In genomic region chr11:60729217-60729641, GRCm38 (mm10) we compare ENCODE assay signal across 8 mouse cellular contexts. TPM values are rescaled to one million over a fixed set of nuclear protein-coding genes. Genes with fewer than 3 reads are reported as not detected.
A peak's percentile ranks its signal among the peaks of the same experiment; 100 is the strongest.
DNase-seq lines count a peak whose midpoint lies in the region; ATAC-seq and TF ChIP-seq lines count a peak whose summit lies in the region.

No protein-coding gene starts in this region.

- H3K36me3 ChIP-seq in embryonic facial prominence, embryonic 13.5 days: peaks cover 45% of the 10 kb centered on the region
- H3K36me3 ChIP-seq in hindbrain, postnatal 0 days (ENCODE audit: insufficient read depth, low read length): peaks cover 23% of the 10 kb centered on the region

- H3K4me2 ChIP-seq in embryonic facial prominence, embryonic 13.5 days: peak overlapping the region; percentile 72
- peak overlapping the region; percentile 72 for H3K4me2 ChIP-seq in hindbrain, postnatal 0 days (ENCODE audit: low read depth, low read length)

- peak overlapping the region; percentile 73 for H3K9ac ChIP-seq in embryonic facial prominence, embryonic 13.5 days
- H3K9ac ChIP-seq in hindbrain, postnatal 0 days (replicated peaks; ENCODE audit: low read length): peak overlapping the region; percentile 85

- H3K27ac ChIP-seq in embryonic facial prominence, embryonic 13.5 days: no peak overlapping the region
- no peak overlapping the region for H3K27ac ChIP-seq in hindbrain, postnatal 0 days

- no peak for ATAC-seq in embryonic facial prominence, embryonic 13.5 days (ENCODE audit: insufficient number of reproducible peaks, insufficient read depth, low FRiP score, low TSS enrichment, low read depth)
- no peak for ATAC-seq in hindbrain, postnatal 0 days
- no peak for ATAC-seq in inflammation-experienced regulatory T-cells, adult 6 months

- DNase-seq in kidney, adult 9 months: peak; percentile 37
- no peak for DNase-seq in kidney, postnatal 14 days
- no peak for DNase-seq in hindbrain, postnatal 0 days (ENCODE audit: low spot score)
- DNase-seq in lung, postnatal 14 days: peak; percentile 52
- no peak for DNase-seq in thymus, adult 18-20 months
- no peak for DNase-seq in T-cell, adult 2 months (ENCODE audit: low spot score)

- H3K9me3 ChIP-seq in embryonic facial prominence, embryonic 13.5 days: no peaks in the 10 kb centered on the region
- H3K9me3 ChIP-seq in hindbrain, postnatal 0 days (ENCODE audit: low read length): no peaks in the 10 kb centered on the region

- peak overlapping the region; percentile 81 for H3K4me3 ChIP-seq in embryonic facial prominence, embryonic 13.5 days
- H3K4me3 ChIP-seq in hindbrain, postnatal 0 days (ENCODE audit: low read length): peak overlapping the region; percentile 91

- TF ChIP-seq CTCF in hindbrain, postnatal 0 days (IDR thresholded peaks at IDR 0.05; ENCODE audit: low read depth): no peak

- H3K27me3 ChIP-seq in embryonic facial prominence, embryonic 13.5 days: no peaks in the 10 kb centered on the region
- H3K27me3 ChIP-seq in hindbrain, postnatal 0 days (ENCODE audit: insufficient read depth, low read length): no peaks in the 10 kb centered on the region

- H3K4me1 ChIP-seq in embryonic facial prominence, embryonic 13.5 days: peaks cover 27% of the 10 kb centered on the region
- peaks cover 14% of the 10 kb centered on the region for H3K4me1 ChIP-seq in hindbrain, postnatal 0 days (ENCODE audit: insufficient read depth, low read length)

- 77% methylated on average over 6 of the region's 6 CpGs for WGBS in embryonic facial prominence, embryonic 13.5 days
- 68% methylated on average over 6 of the region's 6 CpGs for WGBS in hindbrain, postnatal 0 days

RNA-seq across cellular contexts. Expression of gene Mief2, which starts 1.0 kb away (rescaled TPM):
- polyA plus RNA-seq in embryonic facial prominence, embryonic 13.5 days (2015; fragmentation: Nextera tagmentation; extraction: Ambion mirVana): 15.6 and 17.8 TPM in 2 replicates
- total RNA-seq in hindbrain, postnatal 0 days (2014; rRNA removed): 38.0 and 40.6 TPM in 2 replicates
- 24.8 and 26.0 TPM in 2 replicates for polyA plus RNA-seq in hindbrain, postnatal 0 days (2015; fragmentation: Nextera tagmentation; extraction: Ambion mirVana)
- polyA plus RNA-seq in inflammation-experienced regulatory T-cells, adult 6 months (2017; shearing (Covaris generic)): 10 to 100 TPM in 2 of 3 experiments, 1 to 10 TPM in 1; 8.7 to 11.4 (median 10.3) TPM

RNA-seq across cellular contexts. Expression of gene Flii, which starts 2.2 kb away (rescaled TPM):
- polyA plus RNA-seq in embryonic facial prominence, embryonic 13.5 days (2015; fragmentation: Nextera tagmentation; extraction: Ambion mirVana): 65.2 and 68.7 TPM in 2 replicates
- total RNA-seq in hindbrain, postnatal 0 days (2014; rRNA removed): 77.1 and 112 TPM in 2 replicates
- 39.9 and 42.7 TPM in 2 replicates for polyA plus RNA-seq in hindbrain, postnatal 0 days (2015; fragmentation: Nextera tagmentation; extraction: Ambion mirVana)
- 10 to 100 TPM; 77.5 to 90.2 (median 77.9) TPM for polyA plus RNA-seq in inflammation-experienced regulatory T-cells, adult 6 months (2017; shearing (Covaris generic))

RNA-seq across cellular contexts. Expression of gene Llgl1, which starts 29.7 kb away (rescaled TPM):
- 73.5 and 73.8 TPM in 2 replicates for polyA plus RNA-seq in embryonic facial prominence, embryonic 13.5 days (2015; fragmentation: Nextera tagmentation; extraction: Ambion mirVana)
- 60.2 and 75.5 TPM in 2 replicates for total RNA-seq in hindbrain, postnatal 0 days (2014; rRNA removed)
- polyA plus RNA-seq in hindbrain, postnatal 0 days (2015; fragmentation: Nextera tagmentation; extraction: Ambion mirVana): 35.2 and 36.7 TPM in 2 replicates
- 10 to 100 TPM in 1 of 3 experiments, 1 to 10 TPM in 2; 6.6 to 10.3 (median 9.9) TPM for polyA plus RNA-seq in inflammation-experienced regulatory T-cells, adult 6 months (2017; shearing (Covaris generic))

RNA-seq across cellular contexts. Expression of gene Top3a, which starts 47.9 kb away (rescaled TPM):
- 19.9 and 23.0 TPM in 2 replicates for polyA plus RNA-seq in embryonic facial prominence, embryonic 13.5 days (2015; fragmentation: Nextera tagmentation; extraction: Ambion mirVana)
- 10.5 and 11.0 TPM in 2 replicates for total RNA-seq in hindbrain, postnatal 0 days (2014; rRNA removed)
- polyA plus RNA-seq in hindbrain, postnatal 0 days (2015; fragmentation: Nextera tagmentation; extraction: Ambion mirVana): 3.9 and 4.6 TPM in 2 replicates
- polyA plus RNA-seq in inflammation-experienced regulatory T-cells, adult 6 months (2017; shearing (Covaris generic)): 10 to 100 TPM; 10.6 to 13.8 (median 12.5) TPM

RNA-seq across cellular contexts. Expression of gene Smcr8, which starts 48.1 kb away (rescaled TPM):
- 6.2 and 6.4 TPM in 2 replicates for polyA plus RNA-seq in embryonic facial prominence, embryonic 13.5 days (2015; fragmentation: Nextera tagmentation; extraction: Ambion mirVana)
- 14.6 and 15.2 TPM in 2 replicates for total RNA-seq in hindbrain, postnatal 0 days (2014; rRNA removed)
- polyA plus RNA-seq in hindbrain, postnatal 0 days (2015; fragmentation: Nextera tagmentation; extraction: Ambion mirVana): 3.1 TPM in 2 replicates
- 1 to 10 TPM; 5.5 to 6.7 (median 6.3) TPM for polyA plus RNA-seq in inflammation-experienced regulatory T-cells, adult 6 months (2017; shearing (Covaris generic))

Comparison
In these comparisons a context has a peak if more than half of its experiments do, and no peak if none do; other contexts are left out.
1. DNase-seq: peak in kidney, adult 9 months (single experiment) and lung, postnatal 14 days (single experiment); none in kidney, postnatal 14 days (single experiment), hindbrain, postnatal 0 days (single experiment), thymus, adult 18-20 months (0 of 2) and T-cell, adult 2 months (single experiment).